Mouse (Mus musculus) hindbrain, postnatal 0 days (tissue): ENCODE results near the gene Hba-a1. TPM values are rescaled to one million over a fixed set of nuclear protein-coding genes. Genes with fewer than 3 reads are reported as not detected.
"Not testable (repeated sequence)": the region's sequence is repeated elsewhere in the genome, so short reads cannot be mapped to it uniquely, and the experiment has no call there.

ENCODE experiments used
- ATAC-seq: fragments of 200-750 bp; cut with Nextera tagmentation; 2 replicates; pipeline ENCODE4 v1.8.0; 2017; ENCODE audit warnings: mild to moderate bottlenecking, moderate TSS enrichment, moderate library complexity
- DNase-seq: peaks from one replicate; pipeline ENCODE4 v3.0.0-alpha.2; 2015; ENCODE audit warnings: low spot score
- H3K27ac ChIP-seq: fragments of 300-500 bp; sonication (generic); 2 replicates; pipeline ENCODE4 v1.5.1; 2014; ENCODE audit warnings: mild to moderate bottlenecking
- H3K27me3 ChIP-seq: fragments of 300-500 bp; sonication (generic); 2 replicates; pipeline ENCODE4 v1.6.1; 2014; ENCODE audit warnings: low read length, mixed read lengths; ENCODE audit not compliant: insufficient read depth
- H3K36me3 ChIP-seq: fragments of 300-500 bp; sonication (generic); 2 replicates; pipeline ENCODE4 v1.6.1; 2014; ENCODE audit warnings: low read length, mixed read lengths; ENCODE audit not compliant: insufficient read depth
- H3K4me1 ChIP-seq: fragments of 300-500 bp; sonication (generic); 2 replicates; pipeline ENCODE4 v1.6.1; 2014; ENCODE audit warnings: antibody characterized with exemption, low read length, mixed read lengths; ENCODE audit not compliant: insufficient read depth
- H3K4me2 ChIP-seq: fragments of 300-500 bp; sonication (generic); 2 replicates; pipeline ENCODE4 v1.6.1; 2014; ENCODE audit warnings: low read depth, mild to moderate bottlenecking, low read length, moderate library complexity, mixed read lengths
- H3K4me3 ChIP-seq: fragments of 300-500 bp; sonication (generic); 2 replicates; pipeline ENCODE4 v1.5.1; 2014; ENCODE audit warnings: low read length
- H3K9ac ChIP-seq: fragments of 300-500 bp; sonication (generic); replicated peaks from 2 replicates; pipeline ENCODE4 v1.6.1; 2014; ENCODE audit warnings: mild to moderate bottlenecking, low read length, moderate library complexity, mixed read lengths
- H3K9me3 ChIP-seq: fragments of 300-500 bp; sonication (generic); 2 replicates; pipeline ENCODE4 v1.6.1; 2016; ENCODE audit warnings: low read length, mixed read lengths
- CTCF ChIP-seq: IDR thresholded peaks from 2 replicates; pipeline ENCODE4 v1.5.1; 2016; ENCODE audit warnings: antibody characterized with exemption, control low read depth, low read depth
- WGBS: fragments of 180-500 bp; shearing (Covaris S2); extraction: QIAGEN DNeasy Blood & Tissue Kit; methylation state at CpG from one replicate; pipeline ENCODE4 v1.1.7; 2014; 5-methylcytosine and 5-hydroxymethylcytosine counted together
- polyA plus RNA-seq: library from polyadenylated mRNA; unstranded; fragments of >200 nt; fragmentation: Nextera tagmentation; extraction: Ambion mirVana; gene quantifications from 2 replicates; pipeline ENCODE4 v1.2.1, GENCODE M21; 2015
- total RNA-seq: library from RNA; depleted of rRNA; stranded (reverse); fragments of >200 nt; gene quantifications from 2 replicates; pipeline ENCODE4 v1.2.3, GENCODE M21; 2014; rRNA removed

Gene Hba-a1
- total RNA-seq = 541 and 992 TPM in 2 replicates
- 535 and 659 TPM in 2 replicates for polyA plus RNA-seq

DNA sequence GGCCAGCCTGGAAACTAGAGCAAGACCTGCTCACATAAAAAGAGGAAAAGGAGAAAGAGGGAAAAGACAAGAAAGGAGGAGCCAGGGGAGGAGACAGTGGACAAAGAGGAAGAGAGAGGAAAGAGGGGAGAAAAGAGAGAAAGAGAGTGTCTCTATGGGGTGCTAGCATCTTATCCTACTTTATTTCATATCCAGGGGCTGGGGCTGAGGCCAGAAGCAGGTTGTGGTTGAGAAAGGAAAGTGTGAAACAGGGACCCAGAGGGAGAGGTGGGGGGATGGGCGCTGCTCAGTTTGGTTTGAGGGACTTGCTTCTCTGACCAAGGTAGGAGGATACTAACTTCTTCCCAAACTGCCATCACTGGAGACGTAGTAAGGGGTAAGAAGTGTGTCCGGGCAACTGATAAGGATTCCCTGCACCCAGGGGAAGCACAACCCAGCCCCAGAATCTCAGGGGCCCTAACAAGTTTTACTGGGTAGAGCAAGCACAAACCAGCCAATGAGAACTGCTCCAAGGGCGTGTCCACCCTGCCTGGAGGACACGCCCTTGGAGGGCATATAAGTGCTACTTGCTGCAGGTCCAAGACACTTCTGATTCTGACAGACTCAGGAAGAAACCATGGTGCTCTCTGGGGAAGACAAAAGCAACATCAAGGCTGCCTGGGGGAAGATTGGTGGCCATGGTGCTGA lies at the start of gene Hba-a1:
Gene Hba-a1 (plus strand): TSS at position 421 of the 687 bp plus-strand sequence.
- H3K4me1 ChIP-seq, H3K9me3 ChIP-seq, H3K9ac ChIP-seq, H3K27ac ChIP-seq, DNase-seq, H3K4me2 ChIP-seq, H3K36me3 ChIP-seq, ATAC-seq, H3K27me3 ChIP-seq, H3K4me3 ChIP-seq: not testable (repeated sequence)
- 63% methylated on average over 1 of the region's 5 CpGs for WGBS

DNA sequence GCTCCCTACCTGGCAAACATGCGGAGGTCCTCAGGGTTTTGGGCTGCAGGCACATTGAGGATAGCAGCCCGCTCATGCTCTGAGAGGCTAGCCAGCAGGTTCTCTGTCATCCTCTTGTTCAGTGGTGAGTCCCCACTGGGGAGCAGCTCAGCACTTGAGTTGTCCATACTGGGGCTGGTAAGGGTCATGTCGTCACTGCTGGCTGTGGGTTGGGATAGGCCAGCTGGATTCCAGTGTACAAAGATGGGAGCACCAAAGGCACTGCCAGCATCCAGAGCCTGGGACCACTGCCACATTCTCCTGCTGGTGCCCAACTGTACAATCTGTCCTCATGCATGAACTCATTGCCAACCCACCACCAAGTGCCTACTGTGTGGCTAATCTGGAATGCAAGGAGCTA lies 49.4 kb upstream of the Hba-a1 start:
- TF ChIP-seq CTCF = no peak
- H3K9me3 ChIP-seq = no peaks in the 10 kb centered on the region
- peak; percentile 66 for DNase-seq
- H3K9ac ChIP-seq = no peak overlapping the region
- H3K4me2 ChIP-seq = no peak overlapping the region
- peak; percentile 48 for ATAC-seq
- H3K27me3 ChIP-seq = no peaks in the 10 kb centered on the region
- H3K4me1 ChIP-seq = peaks cover 38% of the 10 kb centered on the region
- H3K36me3 ChIP-seq = peaks cover 26% of the 10 kb centered on the region
- no peak overlapping the region for H3K4me3 ChIP-seq
- WGBS = 59% methylated on average over 3 of the region's 3 CpGs
- H3K27ac ChIP-seq = peak overlapping the region; percentile 74; the same call in 1 of the 2 replicates

DNA sequence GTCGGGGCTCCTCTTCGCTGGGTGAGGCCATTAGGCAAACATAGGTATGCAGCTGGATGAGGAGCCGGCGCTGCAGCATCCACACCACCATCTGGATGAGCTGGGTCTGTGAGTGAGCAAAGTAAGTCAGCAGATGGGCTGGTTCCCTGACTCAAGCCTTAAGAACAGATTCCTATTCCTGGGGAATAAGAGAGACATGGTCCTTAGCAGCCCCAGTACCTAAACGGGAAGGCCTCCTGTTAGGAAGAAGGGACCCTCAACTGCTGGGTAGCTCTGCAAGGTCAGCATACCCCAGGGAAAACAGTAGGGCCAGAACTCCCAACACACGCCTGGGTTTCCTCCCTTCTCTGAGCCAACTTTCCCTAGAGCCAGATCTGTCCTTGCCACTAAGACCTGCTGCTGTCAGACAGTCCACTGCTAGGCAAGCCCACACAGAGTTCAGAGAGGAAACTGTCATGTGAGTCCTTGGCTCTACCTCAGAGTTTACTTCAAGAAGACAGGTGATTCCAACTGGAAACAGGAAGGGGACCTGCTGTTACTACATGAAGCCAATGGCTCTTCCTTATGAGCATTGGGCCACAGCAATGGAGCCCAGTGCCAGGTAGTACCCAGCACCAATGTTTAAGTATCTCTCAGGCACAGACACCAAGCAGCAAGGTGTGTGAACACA lies 48.4 kb upstream of the Hba-a1 start:
- WGBS = 75% methylated on average over 6 of the region's 6 CpGs
- no peaks in the 10 kb centered on the region for H3K9me3 ChIP-seq
- peaks cover 38% of the 10 kb centered on the region for H3K4me1 ChIP-seq
- ATAC-seq (no peak), DNase-seq (no peak)
- no peaks in the 10 kb centered on the region for H3K27me3 ChIP-seq
- H3K4me2 ChIP-seq = no peak overlapping the region
- TF ChIP-seq CTCF = no peak
- no peak overlapping the region for H3K9ac ChIP-seq
- peak overlapping the region; percentile 74; the same call in 1 of the 2 replicates for H3K27ac ChIP-seq
- peaks cover 31% of the 10 kb centered on the region for H3K36me3 ChIP-seq
- no peak overlapping the region for H3K4me3 ChIP-seq

DNA sequence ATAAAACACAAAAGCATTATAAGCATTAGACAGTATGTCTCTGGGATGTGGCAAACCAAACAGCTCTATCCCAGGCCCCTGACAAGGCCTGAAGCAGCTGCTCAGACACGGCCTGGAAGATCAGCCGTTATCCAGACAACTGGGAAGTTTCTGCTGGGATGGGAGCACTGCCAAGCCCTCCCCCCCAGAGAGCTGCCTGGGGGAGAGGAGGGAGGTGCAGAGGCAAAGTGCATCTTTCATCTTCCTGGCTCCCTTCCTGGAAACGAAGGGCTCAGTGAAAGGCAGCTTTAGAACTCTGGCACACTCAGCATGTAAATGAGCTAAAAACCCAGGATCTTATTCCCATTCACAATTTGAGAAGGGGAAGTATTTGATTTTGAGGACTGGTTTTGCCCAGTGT lies 47.7 kb upstream of the Hba-a1 start:
- DNase-seq = peak; percentile 90
- peaks cover 38% of the 10 kb centered on the region for H3K4me1 ChIP-seq
- H3K4me2 ChIP-seq = no peak overlapping the region
- 27% methylated on average over 3 of the region's 3 CpGs for WGBS
- no peak overlapping the region for H3K9ac ChIP-seq
- H3K27ac ChIP-seq = peak overlapping the region; percentile 74; the same call in 1 of the 2 replicates
- TF ChIP-seq CTCF = no peak
- ATAC-seq = peak; percentile 52
- H3K27me3 ChIP-seq = no peaks in the 10 kb centered on the region
- peaks cover 27% of the 10 kb centered on the region for H3K36me3 ChIP-seq
- no peaks in the 10 kb centered on the region for H3K9me3 ChIP-seq
- H3K4me3 ChIP-seq = no peak overlapping the region

DNA sequence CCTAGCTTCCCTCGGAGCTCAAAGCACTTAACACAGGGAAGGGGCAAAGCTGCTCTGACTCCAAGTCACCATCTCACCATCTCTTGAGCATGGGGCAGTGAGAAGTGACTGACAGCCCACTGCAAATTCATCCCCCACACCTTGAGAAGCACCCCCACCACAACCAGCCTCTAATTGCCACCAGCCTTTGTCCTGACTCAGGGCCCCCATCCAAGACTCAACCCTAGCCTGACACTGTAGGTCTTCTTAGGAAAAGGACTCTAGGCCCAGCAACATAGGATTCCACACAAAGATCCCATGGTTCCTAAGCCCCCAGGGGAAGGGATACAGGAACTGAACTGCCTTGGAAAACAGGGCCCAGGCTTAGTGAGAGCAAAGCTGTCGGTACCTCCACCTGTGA lies 47.2 kb upstream of the Hba-a1 start:
- Histone ChIP-seq H3K4me1 (peaks cover 38% of the 10 kb centered on the region), H3K4me3 (no peak overlapping the region), H3K27ac (peak overlapping the region; percentile 74), H3K36me3 (peaks cover 26% of the 10 kb centered on the region), H3K4me2 (no peak overlapping the region), H3K9ac (0 out of 2 replicates have a peak overlapping the region, but pooled peaks have one; percentile 21), H3K9me3 (no peaks in the 10 kb centered on the region), H3K27me3 (no peaks in the 10 kb centered on the region)
- no peak for TF ChIP-seq CTCF
- no peak for DNase-seq
- 36% methylated on average over 2 of the region's 2 CpGs for WGBS
- ATAC-seq = 0 out of 2 replicates have a peak, but pooled peaks have one; percentile 0

DNA sequence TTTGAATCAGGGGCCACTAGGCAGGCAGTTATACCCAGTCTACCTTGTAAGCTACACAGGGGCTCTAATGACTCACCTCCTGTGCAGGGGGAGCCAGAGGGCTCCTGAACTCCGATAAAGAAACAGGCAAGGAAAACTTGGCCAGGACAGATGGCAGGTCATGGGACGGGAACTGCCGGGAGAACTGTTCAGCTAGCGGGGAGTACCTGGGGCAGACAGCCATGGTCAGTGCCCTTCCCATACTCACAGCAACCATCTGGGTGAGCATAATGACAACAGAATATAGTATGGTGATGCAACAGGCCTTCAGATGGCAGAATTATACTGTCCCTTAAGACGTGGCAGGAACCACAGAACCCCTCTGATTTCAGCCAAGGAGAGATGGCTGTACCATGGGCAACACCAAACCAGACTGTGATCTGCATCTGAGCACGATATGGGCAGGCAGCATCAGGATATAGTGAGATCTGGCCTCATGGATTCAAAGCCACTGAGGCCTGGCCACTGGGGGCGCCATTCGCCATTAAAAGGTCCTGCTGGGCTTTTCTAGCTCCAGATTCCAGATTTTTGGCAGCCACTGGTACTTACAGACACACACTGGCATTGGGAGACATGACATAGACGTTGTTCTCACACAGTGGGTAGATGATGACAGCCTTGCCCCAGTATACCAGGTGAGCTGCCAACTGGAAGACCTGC lies 46.5 kb upstream of the Hba-a1 start:
- Histone ChIP-seq H3K27ac (peak overlapping the region; percentile 74), H3K4me2 (no peak overlapping the region), H3K9me3 (no peaks in the 10 kb centered on the region), H3K4me1 (peaks cover 38% of the 10 kb centered on the region), H3K27me3 (no peaks in the 10 kb centered on the region), H3K9ac (no peak overlapping the region), H3K4me3 (no peak overlapping the region), H3K36me3 (peaks cover 18% of the 10 kb centered on the region; the same call in 1 of the 2 replicates)
- DNase-seq = peak; percentile 85
- WGBS = 41% methylated on average over 9 of the region's 9 CpGs
- TF ChIP-seq CTCF = peak; percentile 80
- ATAC-seq = 0 out of 2 replicates have a peak, but pooled peaks have one; percentile 6
